Mouse (Mus musculus) urinary bladder, adult 18-20 months (tissue): ENCODE measurements around the gene Cyp2t4.
A peak's percentile ranks its signal among the peaks of the same experiment; 100 is the strongest.

Experiments
- DNase-seq, 2 experiments: peaks; one replicate each; pipeline ENCODE4 v3.0.0; 2022; ENCODE audit warnings: low spot score in 2 of 2, mixed read lengths in 2 of 2

Gene Cyp2t4

DNA sequence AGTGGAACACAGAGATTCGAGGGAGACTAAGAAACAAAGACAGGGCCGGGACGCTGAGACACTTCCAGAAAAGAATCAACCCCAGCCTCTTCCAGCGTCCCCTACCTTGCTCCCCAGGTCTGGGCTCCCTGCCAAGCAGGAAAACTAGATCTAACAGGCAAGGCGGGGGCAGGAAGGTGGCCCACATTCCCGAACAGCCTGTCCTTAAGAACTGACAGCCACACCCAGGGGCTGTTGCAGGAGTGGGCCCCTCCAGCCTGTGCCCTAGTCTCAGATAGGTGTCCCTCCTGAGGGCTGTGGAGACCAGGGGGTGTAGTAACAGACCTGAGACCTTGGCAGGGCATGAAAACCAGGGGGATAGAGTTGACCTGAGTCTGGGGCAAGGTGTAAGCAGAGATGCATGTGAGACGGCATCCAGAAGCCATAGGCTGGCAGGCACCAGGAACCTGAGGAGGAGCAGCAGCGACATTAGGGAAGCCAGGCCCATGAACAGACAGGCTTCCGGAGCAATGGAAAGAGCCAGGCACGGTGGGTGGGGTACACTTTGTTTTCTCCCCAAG, at the start of gene Cyp2t4:
Cyp2t4 (plus strand) TSS at position 510 of the 560 bp plus-strand sequence.
- DNase-seq: no peak

DNA sequence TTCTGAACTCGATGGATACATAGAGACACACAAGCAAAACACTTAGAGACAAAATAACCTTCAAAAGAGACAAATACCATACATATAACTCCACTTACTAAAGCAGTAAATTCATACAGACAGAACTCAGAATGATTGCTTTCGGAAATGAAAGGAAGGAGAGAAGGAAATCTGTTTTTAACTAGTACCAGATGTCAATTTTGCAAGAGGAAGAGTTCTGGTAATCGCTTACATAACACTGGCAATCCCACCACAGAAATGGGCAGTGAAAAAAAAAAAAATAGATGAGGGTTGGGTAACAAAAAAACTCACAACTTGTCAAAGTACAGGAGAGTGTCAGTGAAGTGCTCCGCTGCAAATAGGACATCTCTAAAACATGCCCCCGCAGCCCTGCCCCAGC, 48.6 kb upstream of the Cyp2t4 start:
- no peak for DNase-seq

DNA sequence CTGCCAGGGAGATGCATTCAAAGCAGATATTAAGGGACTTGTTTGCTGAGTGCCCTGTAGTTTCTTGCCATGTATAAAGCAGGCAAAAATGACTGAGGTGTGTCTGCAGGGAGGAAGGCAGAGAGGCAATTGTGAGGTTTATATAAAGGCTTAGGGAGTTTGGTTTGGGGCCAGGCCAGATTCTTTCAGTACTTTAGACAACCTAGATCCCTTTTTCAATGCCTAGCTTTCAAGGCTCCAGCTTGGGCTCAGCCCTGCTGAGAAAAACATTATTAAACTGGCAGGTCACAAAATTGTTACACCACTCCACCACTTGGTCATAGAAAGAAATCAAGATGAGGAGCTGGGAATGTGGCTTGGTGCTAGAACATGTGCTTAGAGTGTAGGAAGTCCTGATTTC, 43.2 kb upstream of the Cyp2t4 start:
- DNase-seq: no peak

DNA sequence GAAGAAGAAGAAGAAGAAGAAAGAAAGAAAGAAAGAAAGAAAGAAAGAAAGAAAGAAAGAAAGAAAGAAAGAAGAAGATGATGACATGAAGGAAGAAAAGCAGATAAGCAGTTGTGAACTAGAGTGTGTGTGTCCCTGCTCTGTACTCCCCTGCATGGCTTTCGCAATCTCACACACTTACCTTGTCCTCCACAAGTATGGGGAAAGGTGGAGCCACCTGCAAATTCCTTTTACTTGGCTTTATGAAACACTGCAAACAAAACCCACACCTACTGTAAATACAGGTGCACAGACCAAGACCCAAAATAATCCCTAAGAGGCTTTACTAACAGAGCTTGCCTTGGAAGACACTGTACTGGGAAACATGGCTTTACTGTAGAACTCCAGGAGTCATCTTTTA, 42.5 kb upstream of the Cyp2t4 start:
- no peak for DNase-seq

DNA sequence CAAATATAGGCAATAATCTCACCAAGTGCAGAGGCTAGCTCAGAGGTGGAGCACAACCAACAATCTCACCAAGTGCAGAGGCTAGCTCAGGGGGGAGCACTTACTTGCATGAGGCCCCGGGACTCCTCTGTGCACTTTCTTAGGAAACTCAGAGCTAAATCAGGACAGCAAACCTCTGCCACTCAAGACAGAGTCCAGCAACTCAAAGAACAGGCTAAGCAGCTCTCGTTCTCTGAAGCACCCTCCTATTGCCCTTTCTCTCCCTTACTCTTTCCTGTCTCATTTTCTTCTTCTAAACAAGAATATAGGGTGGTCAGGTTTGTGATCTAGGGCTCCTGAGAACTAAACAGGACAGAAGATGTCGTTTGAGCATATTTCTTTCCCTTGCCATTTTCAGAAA, 41.5 kb upstream of the Cyp2t4 start:
- DNase-seq: no peak

DNA sequence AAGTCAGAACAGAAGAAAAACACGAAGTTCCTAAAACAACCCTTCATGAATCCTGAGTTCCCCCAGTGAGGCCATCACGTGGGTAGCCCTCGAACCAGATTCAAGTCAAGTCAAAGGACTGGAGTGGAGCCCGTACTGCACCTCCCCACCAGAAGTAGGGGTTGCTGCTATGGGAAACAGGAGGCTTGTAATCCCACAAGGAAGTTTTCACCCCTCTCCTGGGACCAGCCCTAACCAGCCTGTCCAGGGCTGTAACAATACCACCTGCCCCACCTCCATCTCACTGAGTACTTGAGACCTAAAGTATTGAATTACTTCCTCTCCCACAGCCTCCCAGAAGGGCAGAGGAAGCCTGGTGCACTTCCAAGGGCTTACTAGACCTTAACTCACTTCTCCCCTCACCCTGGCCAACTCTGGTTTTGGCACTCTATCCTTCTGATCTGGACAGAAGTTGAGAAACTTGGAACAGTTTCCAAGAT, 35.4 kb upstream of the Cyp2t4 start:
- no peak for DNase-seq

- no peak for DNase-seq
Observed at GRCm38 (mm10) chr7:27119676-27120075, 33.8 kb upstream of the Cyp2t4 start, which contains the start of gene Cyp2f2. Gene Cyp2f2 (plus strand): TSS chr7:27119909.

DNA sequence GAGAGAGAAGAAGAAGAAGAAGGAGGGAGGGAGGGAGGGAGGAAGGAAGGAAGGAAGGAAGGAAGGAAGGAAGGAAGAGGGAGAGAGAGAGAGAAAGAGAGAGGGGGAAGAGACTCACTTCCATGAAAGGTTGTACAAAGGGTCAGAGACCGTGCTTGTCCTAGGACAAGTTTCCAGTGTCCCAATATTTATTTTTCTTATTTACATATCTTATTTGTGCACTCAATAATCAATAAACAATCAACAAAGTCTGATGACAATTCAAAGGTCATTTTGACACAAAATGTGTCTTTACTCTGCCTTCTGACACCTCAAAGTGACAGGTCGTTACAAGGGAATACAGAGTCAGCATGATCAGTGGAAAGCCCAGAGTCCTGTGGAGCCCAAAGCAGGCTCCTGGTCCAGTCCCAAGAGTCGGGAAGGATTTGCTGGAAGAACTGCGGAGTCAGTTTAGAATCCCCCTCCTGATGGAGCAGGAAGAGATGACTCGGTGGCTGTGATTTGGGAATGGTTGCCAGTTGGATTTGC, 29.1 kb upstream of the Cyp2t4 start:
- no peak for DNase-seq

- DNase-seq: no peak
Observed at GRCm38 (mm10) chr7:27124969-27125368, 28.5 kb upstream of the Cyp2t4 start.

GRCm38 (mm10) chr7:27128162-27128561, 25.4 kb upstream of the Cyp2t4 start:
- DNase-seq: peak; percentile 45 to 55

GRCm38 (mm10) chr7:27128946-27129345, 24.6 kb upstream of the Cyp2t4 start:
- no peak for DNase-seq

GRCm38 (mm10) chr7:27129811-27130210, 23.7 kb upstream of the Cyp2t4 start:
- DNase-seq: no peak

GRCm38 (mm10) chr7:27130521-27131370, 22.8 kb upstream of the Cyp2t4 start:
- DNase-seq: no peak

DNA sequence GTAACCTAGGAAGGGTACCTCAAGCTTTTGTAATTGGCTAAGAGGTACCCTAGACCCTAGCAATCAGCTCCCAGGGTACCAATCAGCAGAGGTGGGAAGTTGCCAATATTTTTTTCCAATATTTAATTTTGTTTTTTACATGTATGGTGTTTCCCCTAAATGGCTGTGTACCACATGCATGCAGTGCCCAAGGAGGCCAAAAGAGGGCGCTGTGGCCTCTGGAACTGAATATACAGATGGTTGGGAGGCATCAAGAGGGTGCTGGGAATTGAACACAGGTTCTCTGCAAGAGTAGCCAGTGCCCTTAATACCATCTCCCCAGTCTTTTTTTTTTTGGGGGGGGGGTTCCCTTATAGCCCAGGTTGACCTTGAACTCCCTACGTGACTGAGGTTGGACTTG, 22.1 kb upstream of the Cyp2t4 start:
- DNase-seq: no peak

GRCm38 (mm10) chr7:27132588-27132987, 20.9 kb upstream of the Cyp2t4 start:
- peak in 1 of 2 experiments; percentile 23 for DNase-seq

DNA sequence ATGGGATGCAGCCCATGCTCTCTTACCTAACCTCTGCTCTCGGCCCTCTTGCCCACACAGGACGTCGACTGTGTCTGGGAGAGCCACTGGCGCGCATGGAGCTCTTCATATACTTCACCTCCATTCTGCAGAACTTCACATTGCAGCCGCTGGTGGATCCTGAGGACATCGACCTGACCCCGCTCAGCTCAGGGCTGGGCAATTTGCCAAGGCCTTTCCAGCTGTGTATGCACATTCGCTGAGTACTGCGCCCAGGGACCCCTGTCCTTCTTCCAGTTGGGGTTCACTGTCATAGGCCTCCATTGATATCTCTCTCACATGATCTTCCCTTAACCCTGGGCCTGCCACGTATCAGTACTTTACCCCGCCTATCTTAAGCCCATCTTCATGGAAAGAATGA, 20.4 kb upstream of the Cyp2t4 start:
- no peak for DNase-seq

DNA sequence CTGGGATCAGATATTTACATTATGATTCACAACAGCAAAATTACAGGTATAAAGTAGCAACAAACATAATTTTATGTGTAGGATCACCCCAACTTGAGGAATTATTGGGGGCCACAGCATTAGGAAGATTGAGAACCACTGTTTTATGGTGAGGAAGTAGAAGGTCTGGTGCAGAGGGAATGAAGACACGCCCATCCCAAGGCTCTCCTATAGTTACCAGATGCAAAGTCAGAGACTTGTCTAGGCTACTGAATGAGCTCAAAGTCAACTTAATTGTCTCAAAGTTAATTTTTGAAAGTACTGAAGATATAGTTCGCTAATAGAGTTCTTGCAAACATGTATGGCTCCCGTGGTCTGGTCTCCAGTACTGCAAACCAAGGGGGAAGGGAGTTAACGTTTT, 19.8 kb upstream of the Cyp2t4 start:
- DNase-seq: no peak

DNA sequence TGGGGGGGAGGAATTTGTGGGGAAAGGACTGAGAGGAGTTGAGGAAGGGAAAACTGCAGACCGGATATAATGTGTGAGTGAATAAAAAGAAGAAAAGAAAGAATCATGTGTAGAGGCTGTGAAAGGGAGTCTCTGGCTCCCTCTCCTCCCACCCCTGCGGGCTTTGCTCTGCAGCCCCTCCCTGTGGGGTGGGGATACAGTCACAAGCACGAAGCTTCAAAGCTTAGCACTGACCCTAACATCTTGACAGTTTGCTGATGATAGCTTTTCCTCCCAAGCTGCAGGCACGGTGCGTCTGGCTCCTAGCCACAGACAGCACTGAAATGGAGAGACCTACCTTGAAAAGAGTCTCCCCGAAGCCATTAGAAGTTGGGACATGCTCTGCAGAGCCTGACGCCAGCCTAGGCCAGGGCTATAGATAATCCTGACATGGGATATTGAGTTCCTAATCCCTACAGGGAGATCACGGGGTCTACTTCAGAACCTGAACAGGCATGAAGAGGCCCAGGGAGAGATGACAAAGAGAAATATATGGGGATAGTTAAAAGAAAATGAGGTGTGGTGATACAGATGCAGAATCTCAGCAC, 17.0 kb upstream of the Cyp2t4 start:
- DNase-seq: no peak

DNA sequence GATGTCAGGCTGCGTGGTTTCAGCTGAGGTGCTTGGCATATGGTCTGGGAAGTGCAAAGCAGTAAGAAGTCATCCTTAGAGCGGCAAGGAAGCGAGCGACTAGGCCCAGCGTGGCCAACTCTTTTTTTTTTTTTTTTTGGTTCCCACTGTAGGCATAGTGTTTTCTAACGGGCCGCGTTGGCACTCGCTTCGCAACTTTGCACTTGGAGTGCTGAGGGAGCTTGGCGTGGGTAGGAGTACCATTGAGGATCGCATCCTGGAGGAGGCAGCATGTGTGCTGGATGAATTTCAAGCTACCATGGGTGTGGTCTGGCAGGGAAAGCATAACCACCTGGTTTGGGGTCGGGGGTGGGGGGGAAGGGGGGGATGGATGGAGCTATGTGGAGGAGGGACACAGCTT, 2.5 kb downstream of the Cyp2t4 start:
- no peak for DNase-seq

- DNase-seq: no peak
Observed at GRCm38 (mm10) chr7:27158171-27158570, 4.7 kb downstream of the Cyp2t4 start.

- DNase-seq: no peak
Observed at GRCm38 (mm10) chr7:27159256-27159655, 5.7 kb downstream of the Cyp2t4 start.

GRCm38 (mm10) chr7:27159882-27160281, 6.4 kb downstream of the Cyp2t4 start:
- peak; percentile 72 to 74 for DNase-seq

DNA sequence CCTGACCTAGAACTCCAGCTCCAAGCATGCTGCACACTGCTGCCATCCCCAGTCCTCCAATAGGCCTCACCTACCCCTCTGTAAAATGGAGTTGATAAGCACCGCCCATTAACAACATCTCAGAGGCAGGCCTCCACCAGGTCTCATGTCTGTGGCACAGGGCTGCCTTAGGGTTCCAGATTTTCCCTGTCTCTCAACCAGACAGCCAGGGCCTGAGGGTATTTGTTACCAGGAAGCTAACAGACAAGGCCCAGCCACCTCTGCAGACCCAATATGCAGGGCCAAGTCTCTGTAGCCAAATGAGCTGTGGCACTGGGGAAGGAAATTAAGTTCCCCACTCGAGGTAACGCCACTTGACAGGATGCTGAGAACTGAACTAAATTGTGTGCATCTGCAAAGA, 7.4 kb downstream of the Cyp2t4 start:
- no peak for DNase-seq
